Mouse (Mus musculus) layer of hippocampus, postnatal 36 days (tissue): ENCODE measurements around the gene Fanca. TPM values are rescaled to one million over a fixed set of nuclear protein-coding genes. Genes with fewer than 3 reads are reported as not detected.
A peak's percentile ranks its signal among the peaks of the same experiment; 100 is the strongest.
"Not testable (repeated sequence)": the region's sequence is repeated elsewhere in the genome, so short reads cannot be mapped to it uniquely, and the experiment has no call there.

Experiments
- DNase-seq, 2 experiments: peaks; one replicate each; pipeline ENCODE4 v3.0.0; 2022
- total RNA-seq, 2 experiments: library from RNA; stranded (reverse); gene quantifications; 2 replicates each; pipeline ENCODE4 v1.2.3; 2021

Gene Fanca
- total RNA-seq, 2 experiments from 2014 or later: 3.6 to 4.0 TPM

DNA sequence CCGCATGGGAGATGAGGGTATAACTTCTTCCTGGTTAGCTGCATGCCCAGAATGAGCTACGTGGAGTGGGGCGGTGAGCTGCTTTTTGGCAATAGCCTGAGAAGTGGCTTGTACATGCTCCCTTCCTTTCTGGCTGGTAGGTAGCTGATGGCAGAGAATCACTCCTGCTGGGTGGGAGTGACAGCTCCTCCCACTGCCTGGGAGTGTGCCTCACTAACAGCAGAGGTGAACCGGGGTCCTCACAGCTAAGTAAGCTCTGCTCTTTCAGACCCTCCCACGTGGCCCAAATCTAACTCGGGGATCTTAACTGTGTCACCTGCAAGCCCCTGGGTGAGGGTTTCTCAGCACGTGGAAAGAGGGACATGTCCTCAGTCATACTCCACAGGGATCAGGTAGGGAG, 85.8 kb downstream of the Fanca start:
- DNase-seq: peak in 1 of 2 experiments; percentile 34

DNA sequence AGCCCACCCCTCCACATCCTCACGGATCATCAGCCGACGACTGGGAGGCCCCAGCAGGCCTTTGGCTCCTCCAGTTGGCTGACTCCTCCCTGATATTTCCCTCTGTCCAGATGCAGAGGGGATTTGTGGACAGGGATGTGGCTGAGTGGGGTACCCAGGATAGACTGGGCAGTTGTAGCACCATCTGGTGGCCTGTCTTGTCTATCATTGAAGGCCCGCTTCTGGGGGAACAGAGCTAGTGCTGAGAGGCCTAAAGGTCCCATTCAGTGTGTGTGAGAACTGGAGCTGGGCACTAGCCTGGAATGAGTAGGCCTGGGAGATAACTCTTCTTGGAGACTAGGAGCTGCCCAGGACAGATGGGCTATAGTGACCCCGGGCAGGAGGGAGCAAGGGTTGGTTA, 86.6 kb downstream of the Fanca start:
- peak in 1 of 2 experiments; percentile 42 for DNase-seq

DNA sequence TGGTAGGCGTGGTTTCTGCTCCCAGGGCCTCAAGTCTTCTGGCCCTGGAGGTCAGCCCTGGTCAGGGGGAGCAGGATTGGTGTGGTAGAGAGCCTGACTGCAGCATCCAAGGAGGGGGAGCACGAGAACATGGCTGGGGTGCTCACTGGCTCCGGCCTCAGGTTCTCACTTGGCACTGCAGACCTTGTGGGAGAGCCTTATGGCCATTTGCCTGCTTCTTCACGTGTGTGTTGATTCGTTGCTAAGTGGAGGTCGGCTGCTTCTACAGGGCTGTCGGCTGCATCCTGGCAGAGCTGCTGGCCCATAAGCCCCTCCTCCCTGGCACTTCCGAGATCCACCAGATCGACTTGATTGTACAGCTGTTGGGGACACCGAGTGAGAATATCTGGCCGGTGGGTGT, 88.0 kb downstream of the Fanca start:
- DNase-seq: not testable (repeated sequence)

GRCm38 (mm10) chr8:123228416-123228815, 90.0 kb downstream of the Fanca start:
- no peak for DNase-seq

GRCm38 (mm10) chr8:123224278-123225266, 93.8 kb downstream of the Fanca start, which contains the start of gene Cdk10:
Cdk10 (plus strand) TSS chr8:123224842.
- peak; percentile 93 for DNase-seq

DNA sequence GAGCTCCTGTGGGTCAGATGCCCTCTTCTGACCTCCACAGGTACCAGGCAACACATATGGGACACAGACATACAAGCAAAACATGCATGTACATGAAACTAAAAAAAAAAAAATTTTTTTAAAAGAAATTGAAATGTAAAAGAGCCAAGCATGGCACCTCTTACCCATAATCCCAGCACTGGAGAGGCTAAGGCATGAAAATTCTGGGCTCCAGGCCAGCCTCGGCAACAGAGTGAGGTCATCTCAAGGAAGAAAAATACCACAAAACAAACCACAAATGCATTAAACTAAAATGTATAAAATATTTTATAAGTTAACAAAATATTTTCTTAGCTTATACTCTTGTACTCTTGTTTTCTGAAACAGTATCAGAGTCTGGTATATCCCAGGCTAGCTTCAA, 97.5 kb downstream of the Fanca start:
- no peak for DNase-seq

Other genes with a start within 250 kb of the Fanca start
- 100 to 1,000 TPM; 391 to 451 TPM for gene Rpl13, start 216.2 kb downstream of the Fanca start, total RNA-seq
- gene Cpne7, start 201.2 kb downstream of the Fanca start, total RNA-seq: 100 to 1,000 TPM; 305 to 318 TPM
- gene Sult5a1, start 160.3 kb downstream of the Fanca start, total RNA-seq: 1 to 10 TPM; 1.6 to 2.2 TPM
- under 1 TPM in 1 of 2 experiments, not detected in 1; 0.23 TPM for gene Dpep1, start 132.3 kb downstream of the Fanca start, total RNA-seq
- 100 to 1,000 TPM in 1 of 2 experiments, 10 to 100 TPM in 1; 96.7 to 101 TPM for gene Chmp1a, start 105.8 kb downstream of the Fanca start, total RNA-seq
- gene Spata33, start 105.7 kb downstream of the Fanca start, total RNA-seq: 1 to 10 TPM; 5.6 to 7.0 TPM
- 10 to 100 TPM; 89.6 to 99.3 TPM for gene Cdk10, start 93.7 kb downstream of the Fanca start, total RNA-seq
- 10 to 100 TPM; 80.7 to 81.4 TPM for gene Spata2l, start 82.3 kb downstream of the Fanca start, total RNA-seq
- gene Zfp276, start 64.4 kb downstream of the Fanca start, total RNA-seq: 10 to 100 TPM; 24.3 to 26.6 TPM
- 10 to 100 TPM; 49.7 to 51.6 TPM for gene Vps9d1, start 64.2 kb downstream of the Fanca start, total RNA-seq
- gene Spire2, start 14.1 kb upstream of the Fanca start, total RNA-seq: 10 to 100 TPM; 15.2 to 17.2 TPM
- gene Tcf25, start 55.2 kb upstream of the Fanca start, total RNA-seq: 100 to 1,000 TPM; 510 to 526 TPM
- gene Mc1r, start 88.5 kb upstream of the Fanca start, total RNA-seq: not detected
- 100 to 1,000 TPM; 290 to 324 TPM for gene Tubb3, start 92.8 kb upstream of the Fanca start, total RNA-seq
- gene Def8, start 105.0 kb upstream of the Fanca start, total RNA-seq: 10 to 100 TPM; 53.4 to 57.4 TPM
- 10 to 100 TPM; 24.7 to 27.9 TPM for gene Afg3l1, start 159.3 kb upstream of the Fanca start, total RNA-seq
- 10 to 100 TPM; 10.9 to 11.0 TPM for gene Dbndd1, start 196.9 kb upstream of the Fanca start, total RNA-seq
- 10 to 100 TPM; 25.8 to 27.5 TPM for gene Gas8, start 200.3 kb upstream of the Fanca start, total RNA-seq